Mouse (Mus musculus) midbrain, postnatal 0 days (tissue): ENCODE data around the gene Etnk1. TPM values are rescaled to one million over a fixed set of nuclear protein-coding genes. Genes with fewer than 3 reads are reported as not detected.

Source experiments
- ATAC-seq: fragments of 200-750 bp; cut with Nextera tagmentation; 2 replicates; pipeline ENCODE4 v1.8.0; 2017; ENCODE audit warnings: moderate number of reproducible peaks, mild to moderate bottlenecking, moderate TSS enrichment, moderate library complexity; ENCODE audit not compliant: low FRiP score
- DNase-seq: peaks from one replicate; pipeline ENCODE4 v3.0.0-alpha.2; 2015; ENCODE audit warnings: low spot score
- H3K27ac ChIP-seq: fragments of 300-500 bp; sonication (generic); 2 replicates; pipeline ENCODE4 v1.5.1; 2014; ENCODE audit warnings: low read depth, mild to moderate bottlenecking, low read length, mixed read lengths
- H3K27me3 ChIP-seq: fragments of 300-500 bp; sonication (generic); 2 replicates; pipeline ENCODE4 v1.6.1; 2014; ENCODE audit warnings: low read length, control low read depth, mixed read lengths; ENCODE audit not compliant: insufficient read depth
- H3K36me3 ChIP-seq: fragments of 300-500 bp; sonication (generic); 2 replicates; pipeline ENCODE4 v1.6.1; 2014; ENCODE audit warnings: low read length, control low read depth, mixed read lengths; ENCODE audit not compliant: insufficient read depth
- H3K4me1 ChIP-seq: fragments of 300-500 bp; sonication (generic); 2 replicates; pipeline ENCODE4 v1.6.1; 2014; ENCODE audit warnings: mild to moderate bottlenecking, control low read depth, antibody characterized with exemption, low read length, mixed read lengths; ENCODE audit not compliant: insufficient read depth
- H3K4me2 ChIP-seq: fragments of 300-500 bp; sonication (generic); 2 replicates; pipeline ENCODE4 v1.6.1; 2014; ENCODE audit warnings: low read depth, mild to moderate bottlenecking, low read length, mixed read lengths; ENCODE audit not compliant: poor library complexity, severe bottlenecking
- H3K4me3 ChIP-seq: fragments of 300-500 bp; sonication (generic); 2 replicates; pipeline ENCODE4 v1.5.1; 2014; ENCODE audit warnings: low read depth, mild to moderate bottlenecking, low read length, moderate library complexity
- H3K9ac ChIP-seq: fragments of 300-500 bp; sonication (generic); replicated peaks from 2 replicates; pipeline ENCODE4 v1.6.1; 2014; ENCODE audit warnings: mild to moderate bottlenecking, low read length, moderate library complexity, mixed read lengths; ENCODE audit not compliant: poor library complexity, severe bottlenecking
- H3K9me3 ChIP-seq: fragments of 300-500 bp; sonication (generic); 2 replicates; pipeline ENCODE4 v1.6.1; 2016; ENCODE audit warnings: low read length, control low read depth
- CTCF ChIP-seq: IDR thresholded peaks from 2 replicates; pipeline ENCODE4 v1.5.1; 2016; ENCODE audit warnings: antibody characterized with exemption, mild to moderate bottlenecking
- WGBS: fragments of 180-500 bp; shearing (Covaris S2); extraction: QIAGEN DNeasy Blood & Tissue Kit; methylation state at CpG from one replicate; pipeline ENCODE4 v1.1.7; 2014; 5-methylcytosine and 5-hydroxymethylcytosine counted together
- polyA plus RNA-seq: library from polyadenylated mRNA; unstranded; fragments of >200 nt; fragmentation: Nextera tagmentation; extraction: Ambion mirVana; gene quantifications from 2 replicates; pipeline ENCODE4 v1.2.1, GENCODE M21; 2015
- total RNA-seq: library from RNA; depleted of rRNA; stranded (reverse); fragments of >200 nt; gene quantifications from 2 replicates; pipeline ENCODE4 v1.2.3, GENCODE M21; 2014

The Etnk1 gene
- total and polyA plus RNA-seq, 2 experiments from 2014 or later, result 40.3 to 130 TPM

GRCm38 (mm10) chr6:143191477-143192098 lies 24.6 kb downstream of the Etnk1 start:
- Histone ChIP-seq H3K36me3 (peaks cover 9% of the 10 kb centered on the region; the same call in 1 of the 2 replicates), H3K9me3 (no peaks in the 10 kb centered on the region), H3K4me1 (no peaks in the 10 kb centered on the region), H3K4me2 (no peak overlapping the region), H3K27me3 (no peaks in the 10 kb centered on the region), H3K9ac (no peak overlapping the region), H3K4me3 (no peak overlapping the region), H3K27ac (no peak overlapping the region)
- no peak for TF ChIP-seq CTCF
- WGBS, result 77% methylated on average over 9 of the region's 9 CpGs
- no peak for DNase-seq
- ATAC-seq, result no peak

GRCm38 (mm10) chr6:143192709-143193108 lies 25.7 kb downstream of the Etnk1 start:
- no peak for DNase-seq
- H3K4me2 ChIP-seq, result no peak overlapping the region
- TF ChIP-seq CTCF, result no peak
- H3K4me3 ChIP-seq, result no peak overlapping the region
- ATAC-seq, result no peak
- H3K9ac ChIP-seq, result no peak overlapping the region
- no peak overlapping the region for H3K27ac ChIP-seq
- H3K27me3 ChIP-seq, result no peaks in the 10 kb centered on the region
- no peaks in the 10 kb centered on the region for H3K9me3 ChIP-seq
- WGBS, result 84% methylated on average over 8 of the region's 8 CpGs
- peaks cover 18% of the 10 kb centered on the region for H3K36me3 ChIP-seq
- no peaks in the 10 kb centered on the region for H3K4me1 ChIP-seq

GRCm38 (mm10) chr6:143193166-143193565 lies 26.1 kb downstream of the Etnk1 start:
- no peak for TF ChIP-seq CTCF

GRCm38 (mm10) chr6:143193641-143194040 lies 26.6 kb downstream of the Etnk1 start:
- 86% methylated on average over 6 of the region's 6 CpGs for WGBS
- no peak overlapping the region for H3K4me3 ChIP-seq
- no peak for TF ChIP-seq CTCF
- no peak overlapping the region for H3K9ac ChIP-seq
- no peaks in the 10 kb centered on the region for H3K4me1 ChIP-seq
- DNase-seq (no peak), ATAC-seq (no peak)
- H3K9me3 ChIP-seq, result no peaks in the 10 kb centered on the region
- no peak overlapping the region for H3K27ac ChIP-seq
- no peaks in the 10 kb centered on the region for H3K27me3 ChIP-seq
- peaks cover 26% of the 10 kb centered on the region for H3K36me3 ChIP-seq
- H3K4me2 ChIP-seq, result no peak overlapping the region

More at GRCm38 (mm10) chr6:143193166-143193565, 26.1 kb downstream of the Etnk1 start:
- Histone ChIP-seq H3K27me3 (no peaks in the 10 kb centered on the region), H3K9me3 (no peaks in the 10 kb centered on the region), H3K4me1 (no peaks in the 10 kb centered on the region), H3K27ac (no peak overlapping the region), H3K9ac (no peak overlapping the region), H3K4me2 (no peak overlapping the region), H3K36me3 (peaks cover 21% of the 10 kb centered on the region), H3K4me3 (no peak overlapping the region)
- no peak for ATAC-seq
- DNase-seq, result no peak
- 81% methylated on average over 10 of the region's 10 CpGs for WGBS

- DNase-seq, result no peak
- Histone ChIP-seq H3K9ac (no peak overlapping the region), H3K4me3 (no peak overlapping the region), H3K4me1 (no peaks in the 10 kb centered on the region), H3K27ac (no peak overlapping the region), H3K27me3 (no peaks in the 10 kb centered on the region), H3K36me3 (peaks cover 38% of the 10 kb centered on the region), H3K9me3 (no peaks in the 10 kb centered on the region), H3K4me2 (no peak overlapping the region)
- no peak for ATAC-seq
- 88% methylated on average over 13 of the region's 13 CpGs for WGBS
- TF ChIP-seq CTCF, result no peak
These were observed 30.0 kb downstream of the Etnk1 start for GRCm38 (mm10) chr6:143197053-143197452.

GRCm38 (mm10) chr6:143198421-143198820 lies 31.4 kb downstream of the Etnk1 start:
- 98% methylated on average over 7 of the region's 7 CpGs for WGBS
- H3K4me2 ChIP-seq, result no peak overlapping the region
- H3K9ac ChIP-seq, result no peak overlapping the region
- peaks cover 38% of the 10 kb centered on the region for H3K36me3 ChIP-seq
- no peak for DNase-seq
- H3K27ac ChIP-seq, result no peak overlapping the region
- no peaks in the 10 kb centered on the region for H3K9me3 ChIP-seq
- no peak overlapping the region for H3K4me3 ChIP-seq
- no peaks in the 10 kb centered on the region for H3K27me3 ChIP-seq
- TF ChIP-seq CTCF, result no peak
- no peaks in the 10 kb centered on the region for H3K4me1 ChIP-seq
- no peak for ATAC-seq
